Mouse (Mus musculus): ENCODE results near the gene Scnn1a. TPM values are rescaled to one million over a fixed set of nuclear protein-coding genes. Genes with fewer than 3 reads are reported as not detected.

Gene Scnn1a
- polyA plus RNA-seq, 1 experiment: 0.88 TPM

- H3K4me1 ChIP-seq (ENCODE audit: control insufficient read depth, insufficient read depth, low read length): peaks cover 57% of the 10 kb centered on the region
- peak overlapping the region; percentile 89 for H3K4me3 ChIP-seq (ENCODE audit: insufficient read depth, low read length)
- H3K27ac ChIP-seq (ENCODE audit: insufficient read depth, low read depth, low read length): peak overlapping the region; percentile 86
- no peak for TF ChIP-seq POLR2A (IDR thresholded peaks at IDR 0.05; ENCODE audit: borderline replicate concordance, low read depth, low read length)
- no peak for TF ChIP-seq CTCF (IDR thresholded peaks at IDR 0.05; ENCODE audit: low read depth, low read length)
Measured at GRCm38 (mm10) chr6:125349575-125350230, 29.2 kb downstream of the Scnn1a start.

- TF ChIP-seq POLR2A (IDR thresholded peaks at IDR 0.05; ENCODE audit: borderline replicate concordance, low read depth, low read length) (no peak), CTCF (IDR thresholded peaks at IDR 0.05; ENCODE audit: low read depth, low read length) (no peak)
- Histone ChIP-seq H3K4me1 (ENCODE audit: control insufficient read depth, insufficient read depth, low read length) (peaks cover 57% of the 10 kb centered on the region), H3K4me3 (ENCODE audit: insufficient read depth, low read length) (peak overlapping the region; percentile 89), H3K27ac (ENCODE audit: insufficient read depth, low read depth, low read length) (peak overlapping the region; percentile 86)
Measured at GRCm38 (mm10) chr6:125350231-125350994, 30.0 kb downstream of the Scnn1a start.

GRCm38 (mm10) chr6:125350995-125351324, 30.5 kb downstream of the Scnn1a start:
- TF ChIP-seq POLR2A (IDR thresholded peaks at IDR 0.05; ENCODE audit: borderline replicate concordance, low read depth, low read length) (no peak), CTCF (IDR thresholded peaks at IDR 0.05; ENCODE audit: low read depth, low read length) (no peak)
- peaks cover 58% of the 10 kb centered on the region for H3K4me1 ChIP-seq (ENCODE audit: control insufficient read depth, insufficient read depth, low read length)
- peak overlapping the region; percentile 86 for H3K27ac ChIP-seq (ENCODE audit: insufficient read depth, low read depth, low read length)
- H3K4me3 ChIP-seq (ENCODE audit: insufficient read depth, low read length): peak overlapping the region; percentile 89

GRCm38 (mm10) chr6:125351368-125352045, 31.0 kb downstream of the Scnn1a start:
- H3K27ac ChIP-seq (ENCODE audit: insufficient read depth, low read depth, low read length): peak overlapping the region; percentile 13; the same call in 1 of the 2 replicates
- H3K4me3 ChIP-seq (ENCODE audit: insufficient read depth, low read length): peak overlapping the region; percentile 89
- TF ChIP-seq POLR2A (IDR thresholded peaks at IDR 0.05; ENCODE audit: borderline replicate concordance, low read depth, low read length) (no peak), CTCF (IDR thresholded peaks at IDR 0.05; ENCODE audit: low read depth, low read length) (no peak)
- peaks cover 59% of the 10 kb centered on the region for H3K4me1 ChIP-seq (ENCODE audit: control insufficient read depth, insufficient read depth, low read length)

GRCm38 (mm10) chr6:125352046-125352384, 31.6 kb downstream of the Scnn1a start:
- no peak for TF ChIP-seq POLR2A (IDR thresholded peaks at IDR 0.05; ENCODE audit: borderline replicate concordance, low read depth, low read length)
- TF ChIP-seq CTCF (IDR thresholded peaks at IDR 0.05; ENCODE audit: low read depth, low read length): no peak
- Histone ChIP-seq H3K4me3 (ENCODE audit: insufficient read depth, low read length) (peak overlapping the region; percentile 89), H3K4me1 (ENCODE audit: control insufficient read depth, insufficient read depth, low read length) (peaks cover 59% of the 10 kb centered on the region), H3K27ac (ENCODE audit: insufficient read depth, low read depth, low read length) (peak overlapping the region; percentile 13; the same call in 1 of the 2 replicates)

GRCm38 (mm10) chr6:125352811-125353210, 32.4 kb downstream of the Scnn1a start:
- TF ChIP-seq POLR2A (IDR thresholded peaks at IDR 0.05; ENCODE audit: borderline replicate concordance, low read depth, low read length) (no peak), CTCF (IDR thresholded peaks at IDR 0.05; ENCODE audit: low read depth, low read length) (no peak)
- H3K27ac ChIP-seq (ENCODE audit: insufficient read depth, low read depth, low read length): no peak overlapping the region
- peak overlapping the region; percentile 18 for H3K4me3 ChIP-seq (ENCODE audit: insufficient read depth, low read length)
- peaks cover 63% of the 10 kb centered on the region for H3K4me1 ChIP-seq (ENCODE audit: control insufficient read depth, insufficient read depth, low read length)

- H3K27ac ChIP-seq (ENCODE audit: insufficient read depth, low read depth, low read length): no peak overlapping the region
- TF ChIP-seq POLR2A (IDR thresholded peaks at IDR 0.05; ENCODE audit: borderline replicate concordance, low read depth, low read length) (no peak), CTCF (IDR thresholded peaks at IDR 0.05; ENCODE audit: low read depth, low read length) (no peak)
- peak overlapping the region; percentile 18 for H3K4me3 ChIP-seq (ENCODE audit: insufficient read depth, low read length)
- peaks cover 64% of the 10 kb centered on the region for H3K4me1 ChIP-seq (ENCODE audit: control insufficient read depth, insufficient read depth, low read length)
Measured at GRCm38 (mm10) chr6:125353221-125353620, 32.8 kb downstream of the Scnn1a start.

- H3K4me3 ChIP-seq (ENCODE audit: insufficient read depth, low read length): peak overlapping the region; percentile 9; the same call in 1 of the 2 replicates
- H3K27ac ChIP-seq (ENCODE audit: insufficient read depth, low read depth, low read length): peak overlapping the region; percentile 61; the same call in 1 of the 2 replicates
- TF ChIP-seq CTCF (IDR thresholded peaks at IDR 0.05; ENCODE audit: low read depth, low read length) (no peak), POLR2A (IDR thresholded peaks at IDR 0.05; ENCODE audit: borderline replicate concordance, low read depth, low read length) (no peak)
- peaks cover 61% of the 10 kb centered on the region for H3K4me1 ChIP-seq (ENCODE audit: control insufficient read depth, insufficient read depth, low read length)
Measured at GRCm38 (mm10) chr6:125353655-125354054, 33.2 kb downstream of the Scnn1a start.

- TF ChIP-seq CTCF (IDR thresholded peaks at IDR 0.05; ENCODE audit: low read depth, low read length): no peak
- TF ChIP-seq POLR2A (IDR thresholded peaks at IDR 0.05; ENCODE audit: borderline replicate concordance, low read depth, low read length): no peak
- Histone ChIP-seq H3K27ac (ENCODE audit: insufficient read depth, low read depth, low read length) (peak overlapping the region; percentile 61), H3K4me1 (ENCODE audit: control insufficient read depth, insufficient read depth, low read length) (peaks cover 63% of the 10 kb centered on the region), H3K4me3 (ENCODE audit: insufficient read depth, low read length) (peak overlapping the region; percentile 9)
Measured at GRCm38 (mm10) chr6:125354352-125355151, 34.1 kb downstream of the Scnn1a start.
